Mouse (Mus musculus) embryonic fibroblast, embryonic 13.5 days (primary cell): ENCODE measurements around the gene B3galt1. TPM values are rescaled to one million over a fixed set of nuclear protein-coding genes. Genes with fewer than 3 reads are reported as not detected.

Experiments
- H3K27ac ChIP-seq: 2 replicates; pipeline ENCODE4 v1.5.1; 2012; ENCODE audit warnings: low read length, control low read depth, inconsistent platforms; ENCODE audit not compliant: insufficient read depth
- H3K4me1 ChIP-seq: 2 replicates; pipeline ENCODE4 v1.6.1; 2011; ENCODE audit warnings: low read length; ENCODE audit not compliant: control insufficient read depth, insufficient read depth
- H3K4me3 ChIP-seq: 2 replicates; pipeline ENCODE4 v1.5.1; 2011; ENCODE audit warnings: mild to moderate bottlenecking, control low read depth, low read length; ENCODE audit not compliant: insufficient read depth
- CTCF ChIP-seq: IDR thresholded peaks from 2 replicates; pipeline ENCODE4 v1.5.1; 2011; ENCODE audit warnings: mild to moderate bottlenecking, control low read depth, low read length, moderate library complexity, borderline replicate concordance; ENCODE audit not compliant: insufficient read depth
- POLR2A ChIP-seq: IDR thresholded peaks from 2 replicates; pipeline ENCODE4 v1.6.1; 2011; ENCODE audit warnings: low read depth, mild to moderate bottlenecking, control low read depth, low read length, moderate library complexity
- polyA plus RNA-seq: library from polyadenylated mRNA; stranded (reverse); fragments of >200 nt; gene quantifications from 2 replicates; pipeline ENCODE4 v1.2.4, GENCODE M21; 2011; ENCODE audit warnings: low read depth; ENCODE audit not compliant: missing spikeins, insufficient read length

B3galt1 gene
- polyA plus RNA-seq, 1 experiment: 3.7 TPM

DNA sequence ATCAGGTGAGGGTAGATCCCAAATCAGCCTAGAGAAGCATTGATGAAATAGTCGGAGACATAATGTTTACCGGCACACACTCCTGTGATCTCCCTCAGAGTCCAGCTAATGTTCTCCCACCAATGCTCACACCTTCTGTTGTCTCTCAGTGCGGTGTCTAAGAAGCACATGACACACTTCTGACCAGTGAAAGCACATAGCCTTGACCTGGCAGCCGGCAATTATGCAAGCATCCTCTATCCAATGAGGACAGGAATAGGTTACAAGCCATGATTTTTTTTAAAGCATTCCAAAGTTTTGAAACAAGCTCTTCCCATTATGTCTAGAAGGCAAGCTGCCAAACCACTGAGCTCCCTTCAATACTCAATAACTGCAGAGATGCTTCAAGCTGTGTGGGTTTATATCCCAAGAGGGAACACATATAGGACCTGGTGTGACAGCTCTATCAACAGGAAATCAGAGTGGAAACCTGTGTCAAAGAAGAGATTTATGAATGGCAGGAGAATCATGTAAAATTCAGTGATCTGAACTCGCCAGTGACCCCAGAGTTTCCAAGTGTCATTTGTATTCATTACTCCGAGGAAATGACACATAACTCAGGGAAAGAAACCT lies 456.0 kb downstream of the B3galt1 start:
- Histone ChIP-seq H3K4me1 (peaks cover 2% of the 10 kb centered on the region; the same call in 1 of the 2 replicates), H3K27ac (no peak overlapping the region), H3K4me3 (no peak overlapping the region)
- TF ChIP-seq CTCF (no peak), POLR2A (no peak)

DNA sequence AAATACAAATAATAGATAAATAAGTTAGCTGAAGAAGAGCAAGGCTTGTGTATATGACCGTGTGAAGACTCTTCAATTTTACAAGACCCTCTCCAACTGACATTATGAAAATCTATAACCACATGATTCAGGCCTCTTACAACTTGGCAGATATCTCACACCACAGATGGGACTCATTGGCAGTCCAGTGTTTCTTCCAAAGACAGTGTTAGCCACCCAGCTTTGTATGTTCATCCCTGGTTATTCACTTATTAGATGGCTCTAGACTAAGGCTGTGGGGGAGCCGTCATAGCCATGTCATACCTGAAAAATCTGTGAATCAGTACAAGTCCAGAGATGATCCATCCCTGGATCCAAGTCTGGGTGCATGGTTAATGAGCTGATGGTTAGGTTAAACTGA lies 463.1 kb downstream of the B3galt1 start:
- H3K4me1 ChIP-seq: no peaks in the 10 kb centered on the region
- H3K4me3 ChIP-seq: no peak overlapping the region
- TF ChIP-seq POLR2A: no peak
- H3K27ac ChIP-seq: no peak overlapping the region

DNA sequence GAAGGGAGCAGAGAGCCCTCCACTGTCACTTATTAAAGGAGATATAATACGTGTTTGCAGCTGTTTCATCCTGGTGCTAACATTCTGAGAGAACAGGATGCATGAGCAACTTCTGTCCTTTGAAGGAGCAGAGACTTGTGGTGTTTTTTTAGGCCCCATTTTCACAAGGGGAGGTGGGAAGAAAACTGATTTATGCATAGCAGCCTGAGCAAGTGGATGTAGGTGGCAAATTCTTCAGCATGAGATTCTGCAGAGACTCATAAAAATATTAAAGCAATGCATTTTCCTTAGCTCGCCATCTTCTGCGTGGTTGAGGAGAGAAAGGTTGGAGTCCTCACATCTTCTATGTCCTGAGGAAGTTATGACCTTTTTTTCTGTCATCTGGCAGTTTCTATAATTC lies 469.0 kb downstream of the B3galt1 start:
- no peak overlapping the region for H3K4me3 ChIP-seq

DNA sequence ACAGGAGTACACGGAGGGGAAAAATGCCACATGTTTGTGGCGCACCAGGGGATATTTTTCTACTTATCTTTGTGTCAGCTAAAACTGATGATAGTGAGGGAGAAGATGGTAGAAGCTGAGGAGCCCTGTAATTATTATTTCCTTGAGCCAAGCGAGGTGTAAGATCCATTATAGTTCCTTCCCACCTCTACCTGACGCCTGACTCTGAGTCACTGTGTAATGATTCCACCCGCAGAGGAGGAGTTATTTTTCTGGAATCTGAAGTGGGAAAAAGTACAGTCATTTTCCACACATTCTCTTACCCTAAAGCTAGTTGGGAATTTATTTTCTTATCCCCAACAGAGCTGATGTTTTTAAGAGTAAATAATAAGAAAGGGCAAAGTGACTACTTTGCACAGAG lies 475.1 kb downstream of the B3galt1 start:
- Histone ChIP-seq H3K4me3 (no peak overlapping the region), H3K4me1 (no peaks in the 10 kb centered on the region), H3K27ac (no peak overlapping the region)
- TF ChIP-seq CTCF: no peak
- no peak for TF ChIP-seq POLR2A

More for the DNA sequence above, 469.0 kb downstream of the B3galt1 start:
- no peak overlapping the region for H3K27ac ChIP-seq
- H3K4me1 ChIP-seq: no peaks in the 10 kb centered on the region
- TF ChIP-seq CTCF (no peak), POLR2A (no peak)

DNA sequence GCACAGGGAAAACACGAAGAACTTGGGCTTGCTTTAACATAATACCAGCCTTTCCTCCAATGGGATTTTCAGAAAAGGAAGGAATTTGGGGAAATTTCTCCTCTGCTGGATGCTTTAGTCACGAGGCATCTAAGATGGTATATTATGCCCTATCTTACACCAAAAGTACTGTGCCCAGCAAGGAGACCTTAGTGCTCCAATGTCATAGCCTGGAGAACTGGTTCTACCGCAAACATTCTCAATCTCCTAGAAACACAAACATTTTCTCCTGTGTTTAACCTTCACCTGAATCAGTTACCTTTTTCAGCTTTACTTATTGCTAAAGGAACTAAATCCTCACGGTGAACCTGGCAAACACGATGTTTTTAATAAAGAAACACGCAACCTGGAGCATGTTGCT lies 486.8 kb downstream of the B3galt1 start:
- no peaks in the 10 kb centered on the region for H3K4me1 ChIP-seq
- no peak overlapping the region for H3K4me3 ChIP-seq
- TF ChIP-seq POLR2A: no peak
- TF ChIP-seq CTCF: no peak
- no peak overlapping the region for H3K27ac ChIP-seq

DNA sequence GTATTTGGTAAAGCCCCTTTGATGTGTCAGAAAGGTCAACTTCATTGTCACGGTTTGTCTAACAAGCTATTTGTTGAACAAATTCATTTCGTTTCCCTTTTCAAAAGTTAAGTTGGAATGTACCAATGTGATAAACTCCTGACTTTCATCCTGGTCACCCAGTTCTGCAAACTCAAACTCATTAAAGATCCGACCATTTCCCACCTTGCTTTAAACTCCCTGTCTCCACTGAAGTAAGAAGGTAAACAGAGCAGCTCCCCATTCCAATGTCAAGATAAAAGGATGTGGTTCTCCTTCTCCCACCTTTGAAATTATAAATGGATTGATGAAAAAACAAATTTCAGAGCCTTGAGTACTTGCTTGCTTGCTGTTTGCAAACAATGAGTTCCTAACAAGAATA lies 487.6 kb downstream of the B3galt1 start:
- H3K27ac ChIP-seq: no peak overlapping the region
- TF ChIP-seq POLR2A: no peak
- TF ChIP-seq CTCF: no peak

DNA sequence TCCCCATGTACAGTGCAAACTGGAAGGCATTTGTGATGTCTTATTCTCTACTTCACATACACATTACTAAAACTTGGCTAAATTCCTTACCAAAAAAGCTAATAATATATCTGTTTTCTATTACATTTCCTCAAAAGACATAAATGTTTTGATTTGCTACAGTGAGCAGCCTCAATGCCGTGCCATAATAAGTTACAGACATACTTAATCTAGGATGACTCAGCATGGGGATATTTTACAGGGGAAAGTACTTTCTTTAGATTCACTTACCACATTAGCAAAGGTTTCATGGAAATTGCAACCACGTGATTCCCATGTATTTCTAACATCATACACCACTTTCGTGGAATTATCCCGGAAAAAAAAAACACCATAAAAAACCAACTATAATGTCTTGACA lies 495.7 kb downstream of the B3galt1 start:
- Histone ChIP-seq H3K27ac (no peak overlapping the region), H3K4me1 (peaks cover 3% of the 10 kb centered on the region), H3K4me3 (no peak overlapping the region)
- TF ChIP-seq CTCF: no peak
- no peak for TF ChIP-seq POLR2A

More for the DNA sequence above, 487.6 kb downstream of the B3galt1 start:
- Histone ChIP-seq H3K4me1 (no peaks in the 10 kb centered on the region), H3K4me3 (no peak overlapping the region)

DNA sequence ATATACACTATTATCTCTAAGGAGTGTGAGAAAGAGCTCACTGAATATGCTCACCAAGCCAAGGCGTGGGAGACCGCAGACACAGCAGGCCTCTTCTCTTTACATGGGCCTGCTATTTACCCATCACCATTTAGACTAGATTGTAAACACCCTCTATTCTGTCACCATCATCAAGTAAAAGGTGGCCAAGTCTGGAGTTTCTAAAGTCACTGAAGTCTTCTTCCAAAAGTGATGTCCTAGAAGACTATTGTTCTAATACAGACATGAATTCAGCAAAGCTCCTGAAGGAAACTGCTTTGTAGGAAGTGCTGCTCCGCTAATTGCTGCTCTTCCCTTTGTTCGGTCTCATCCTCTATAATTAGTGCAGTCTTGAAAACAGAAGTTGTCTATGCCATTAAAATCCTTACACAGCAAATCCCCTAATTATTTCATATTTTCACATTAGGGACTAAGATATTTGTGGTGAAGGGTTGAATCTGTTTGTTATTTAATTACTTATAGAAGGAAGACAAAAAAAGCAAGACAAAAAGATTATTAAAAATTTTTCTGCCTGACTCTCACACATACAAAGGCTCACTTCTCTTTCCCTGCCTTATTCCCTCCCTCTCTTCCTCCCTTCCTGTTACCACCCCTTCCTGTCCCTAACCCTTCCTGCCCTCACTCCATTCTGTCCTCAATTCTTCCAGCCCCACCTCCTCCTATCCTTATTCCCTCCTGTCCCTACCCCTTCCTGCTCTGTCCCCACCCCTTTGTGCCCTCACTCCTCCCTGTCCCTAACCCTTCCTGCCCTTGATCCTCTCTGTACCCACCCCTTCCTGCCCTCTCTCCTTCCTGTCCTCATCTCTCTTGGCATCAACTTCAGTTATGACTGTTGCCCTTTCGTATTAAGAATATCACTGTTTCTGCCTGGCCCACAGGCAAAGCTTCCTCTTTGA lies 514.0 kb downstream of the B3galt1 start:
- Histone ChIP-seq H3K27ac (no peak overlapping the region), H3K4me1 (no peaks in the 10 kb centered on the region; the same call in 1 of the 2 replicates), H3K4me3 (no peak overlapping the region)
- TF ChIP-seq CTCF (no peak), POLR2A (no peak)

DNA sequence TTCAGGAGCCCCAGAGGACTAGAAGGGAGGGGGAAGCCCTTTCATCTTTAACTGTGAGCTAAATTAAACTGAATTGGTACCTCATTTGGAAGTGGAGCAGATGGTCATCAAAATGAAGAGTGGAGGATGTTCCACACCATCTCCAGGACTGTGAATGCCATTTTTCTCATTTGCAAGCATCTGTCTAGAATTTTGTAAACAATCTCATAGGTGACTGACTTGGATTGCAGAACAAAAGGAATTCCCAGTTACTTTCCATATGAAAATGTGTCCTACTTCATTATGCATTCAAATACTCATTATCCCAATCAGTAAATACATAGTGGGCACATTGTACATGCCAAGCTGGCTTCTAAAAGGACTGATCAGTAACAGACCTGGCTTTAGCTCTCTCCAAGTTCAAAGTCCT lies 515.2 kb downstream of the B3galt1 start:
- H3K4me1 ChIP-seq: peaks cover 2% of the 10 kb centered on the region; the same call in 1 of the 2 replicates
- TF ChIP-seq CTCF (no peak), POLR2A (no peak)
- no peak overlapping the region for H3K27ac ChIP-seq
- H3K4me3 ChIP-seq: no peak overlapping the region

DNA sequence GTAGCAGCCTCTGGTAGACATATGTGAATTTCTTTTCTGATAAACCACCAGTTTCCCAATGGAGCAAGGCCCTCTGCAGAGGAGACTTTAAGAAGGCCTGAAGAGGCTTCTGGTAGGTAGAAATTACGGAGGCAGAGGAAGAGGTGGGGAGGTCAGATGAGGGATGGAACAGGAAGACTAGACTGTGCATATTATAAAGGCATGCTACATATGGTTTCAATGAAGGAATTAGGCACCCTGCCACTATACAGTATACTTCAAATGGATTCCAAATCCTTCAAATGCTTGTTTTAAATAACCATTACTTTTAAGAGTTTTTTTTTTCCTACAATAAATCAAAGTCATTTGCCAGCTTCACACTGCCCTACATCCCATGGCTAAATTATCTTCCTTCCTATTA lies 518.8 kb downstream of the B3galt1 start:
- H3K4me1 ChIP-seq: peaks cover 6% of the 10 kb centered on the region; the same call in 1 of the 2 replicates
- TF ChIP-seq CTCF: no peak
- no peak for TF ChIP-seq POLR2A
- no peak overlapping the region for H3K4me3 ChIP-seq
- no peak overlapping the region for H3K27ac ChIP-seq
